Mouse (Mus musculus): ENCODE results near the gene Zwilch. TPM values are rescaled to one million over a fixed set of nuclear protein-coding genes. Genes with fewer than 3 reads are reported as not detected.

The Zwilch gene
- polyA plus RNA-seq, 1 experiment from 2014 or later = 14.7 TPM

DNA sequence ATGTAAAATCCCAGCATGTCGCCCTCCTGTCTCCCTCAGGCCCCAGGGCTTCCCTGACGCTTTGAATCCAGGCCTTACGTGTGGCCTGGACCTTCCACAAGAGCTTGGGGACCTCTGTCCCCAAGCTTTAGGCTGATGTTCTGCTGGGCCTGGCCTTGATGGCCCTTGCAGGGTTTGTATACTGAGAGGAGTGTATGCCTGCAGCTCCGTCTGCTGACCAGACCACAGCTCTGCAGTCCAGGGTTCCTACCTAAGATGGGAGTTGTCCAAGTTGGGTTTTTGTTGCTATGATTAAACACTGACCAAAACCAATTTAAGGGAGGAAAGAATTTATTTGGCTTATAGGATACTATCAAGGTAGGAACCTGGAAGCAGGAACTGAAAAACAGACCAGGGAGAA lies 74.6 kb downstream of the Zwilch start:
- H3K4me2 ChIP-seq = no peak overlapping the region
- no peak overlapping the region for H3K4me3 ChIP-seq
- WGBS = 65% methylated on average over 4 of the region's 4 CpGs
- H3K9me3 ChIP-seq (replicated peaks) = no peaks in the 10 kb centered on the region
- peaks cover 17% of the 10 kb centered on the region for H3K4me1 ChIP-seq (replicated peaks)
- H3K36me3 ChIP-seq = no peaks in the 10 kb centered on the region
- no peak overlapping the region for H3K9ac ChIP-seq
- H3K27me3 ChIP-seq = no peaks in the 10 kb centered on the region
- no peak for ATAC-seq (replicated peaks; ENCODE audit: insufficient number of reproducible peaks, insufficient read depth, low FRiP score, low read depth)
- no peak overlapping the region for H3K27ac ChIP-seq

DNA sequence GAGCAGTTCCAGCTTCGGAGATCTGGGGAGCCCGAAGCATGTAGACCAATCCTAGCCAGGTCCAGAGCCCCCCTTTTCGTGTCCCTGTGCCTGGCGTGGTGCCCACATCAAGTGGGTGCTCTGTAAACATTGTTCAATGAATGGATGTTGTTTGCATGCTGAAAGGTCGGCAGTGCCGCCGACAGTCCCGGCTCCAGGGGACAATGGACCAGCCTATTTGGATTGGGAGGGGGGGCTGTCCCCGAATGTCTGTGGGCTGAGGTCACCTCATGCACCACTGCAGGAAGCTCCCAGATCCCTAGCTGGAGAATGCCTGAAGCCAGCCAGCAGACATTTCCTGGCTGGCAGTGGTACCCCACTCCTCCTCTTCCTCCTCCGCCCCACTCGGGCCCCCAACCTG lies 78.8 kb downstream of the Zwilch start:
- ATAC-seq (replicated peaks; ENCODE audit: insufficient number of reproducible peaks, insufficient read depth, low FRiP score, low read depth) = peak; percentile 70
- no peaks in the 10 kb centered on the region for H3K27me3 ChIP-seq
- no peak overlapping the region for H3K9ac ChIP-seq
- H3K27ac ChIP-seq = peak overlapping the region; percentile 57
- no peak overlapping the region for H3K4me3 ChIP-seq
- WGBS = 43% methylated on average over 11 of the region's 11 CpGs
- no peaks in the 10 kb centered on the region for H3K9me3 ChIP-seq (replicated peaks)
- H3K4me2 ChIP-seq = peak overlapping the region; percentile 17; the same call in 1 of the 2 replicates
- H3K36me3 ChIP-seq = no peaks in the 10 kb centered on the region
- H3K4me1 ChIP-seq (replicated peaks) = peaks cover 26% of the 10 kb centered on the region

DNA sequence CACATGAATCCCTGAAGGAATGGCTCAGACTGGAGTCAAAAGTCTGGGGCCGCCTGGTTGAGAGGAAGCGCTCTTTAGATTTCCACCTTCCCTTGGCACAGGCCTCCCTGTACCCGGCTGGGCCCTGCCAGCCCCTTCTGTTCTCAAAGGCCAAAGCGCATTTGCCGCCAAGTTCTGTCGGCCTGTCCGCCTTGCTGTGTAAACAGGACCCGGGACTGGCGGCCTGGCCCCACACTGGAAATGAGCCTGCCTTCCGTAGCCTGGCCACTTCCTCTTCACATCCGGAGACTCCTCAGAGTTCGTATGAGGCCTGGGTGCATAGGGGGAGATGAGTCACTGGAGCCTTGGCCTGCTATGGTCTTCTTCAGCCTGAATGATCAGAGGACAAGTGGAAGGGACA lies 83.9 kb downstream of the Zwilch start:
- ATAC-seq (replicated peaks; ENCODE audit: insufficient number of reproducible peaks, insufficient read depth, low FRiP score, low read depth) = peak; percentile 32; the same call in 1 of the 2 replicates
- Histone ChIP-seq H3K36me3 (no peaks in the 10 kb centered on the region), H3K9ac (no peak overlapping the region), H3K4me3 (no peak overlapping the region), H3K27ac (peak overlapping the region; percentile 69), H3K9me3 (replicated peaks) (no peaks in the 10 kb centered on the region), H3K4me1 (replicated peaks) (peaks cover 53% of the 10 kb centered on the region), H3K27me3 (no peaks in the 10 kb centered on the region), H3K4me2 (no peak overlapping the region; the same call in 1 of the 2 replicates)
- WGBS = 55% methylated on average over 12 of the region's 12 CpGs

DNA sequence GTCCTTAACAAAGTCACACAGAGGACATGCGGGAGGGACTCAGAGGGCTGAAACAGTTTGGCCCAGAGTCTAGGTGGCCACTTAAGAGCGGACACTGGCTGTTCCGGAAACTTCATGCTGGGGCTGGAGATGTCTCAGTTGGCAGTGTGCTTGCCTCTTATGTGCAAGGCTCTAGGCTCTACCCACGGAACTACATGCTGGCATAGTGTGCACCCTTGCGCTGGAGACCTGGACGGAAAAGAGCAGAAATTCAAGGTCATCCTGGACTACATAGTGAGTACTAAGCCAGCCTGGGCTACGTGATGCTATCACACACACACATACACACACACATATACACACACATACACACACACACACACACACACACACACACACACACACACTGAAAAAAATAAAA lies 84.6 kb downstream of the Zwilch start:
- H3K4me2 ChIP-seq = no peak overlapping the region
- no peak overlapping the region for H3K4me3 ChIP-seq
- H3K9me3 ChIP-seq (replicated peaks) = no peaks in the 10 kb centered on the region
- no peaks in the 10 kb centered on the region for H3K36me3 ChIP-seq
- peaks cover 53% of the 10 kb centered on the region for H3K4me1 ChIP-seq (replicated peaks)
- no peak for ATAC-seq (replicated peaks; ENCODE audit: insufficient number of reproducible peaks, insufficient read depth, low FRiP score, low read depth)
- H3K27ac ChIP-seq = peak overlapping the region; percentile 69; the same call in 1 of the 2 replicates
- WGBS = 85% methylated on average over 7 of the region's 7 CpGs
- no peaks in the 10 kb centered on the region for H3K27me3 ChIP-seq
- H3K9ac ChIP-seq = no peak overlapping the region

DNA sequence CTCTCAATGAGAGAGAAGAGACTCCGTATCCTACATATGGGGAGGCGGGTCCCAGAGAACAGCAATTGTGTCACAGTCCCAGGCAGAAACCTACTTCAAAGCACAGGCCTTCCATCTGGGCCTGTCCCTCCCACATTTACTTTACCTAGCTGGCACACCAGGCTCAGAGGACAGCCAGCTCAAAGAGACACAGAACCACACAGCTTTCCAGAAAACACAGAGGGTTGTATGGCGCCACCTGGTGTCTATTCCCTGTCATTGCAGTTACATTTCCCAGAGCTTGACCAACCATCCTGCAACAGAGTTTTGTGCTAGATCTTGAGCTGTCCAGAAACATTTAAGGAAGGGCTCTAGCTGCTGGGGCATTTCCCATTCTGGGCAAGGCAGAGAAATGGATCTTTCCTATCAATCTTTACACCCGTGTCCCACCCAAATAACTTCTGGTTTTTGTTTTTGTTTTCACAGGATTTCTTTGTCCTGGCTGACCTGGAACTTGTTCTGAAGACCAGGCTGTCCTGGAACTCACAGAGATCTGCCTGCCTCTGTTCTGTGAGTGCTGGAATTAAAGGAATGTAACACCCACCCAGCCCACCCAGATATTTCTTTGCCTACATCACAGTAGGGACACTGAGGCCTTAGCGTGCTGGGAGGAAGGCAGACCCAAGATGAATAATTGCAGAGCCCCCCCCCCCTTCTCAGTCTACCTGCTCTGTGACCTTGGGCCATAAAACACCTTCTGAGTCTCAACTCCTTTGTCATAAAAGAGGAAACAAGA lies 85.3 kb downstream of the Zwilch start:
- no peak for ATAC-seq (replicated peaks; ENCODE audit: insufficient number of reproducible peaks, insufficient read depth, low FRiP score, low read depth)

More for the DNA sequence above, 85.3 kb downstream of the Zwilch start:
- Histone ChIP-seq H3K36me3 (no peaks in the 10 kb centered on the region), H3K9me3 (replicated peaks) (no peaks in the 10 kb centered on the region), H3K27me3 (no peaks in the 10 kb centered on the region), H3K4me3 (no peak overlapping the region), H3K27ac (peak overlapping the region; percentile 69; the same call in 1 of the 2 replicates), H3K9ac (peak overlapping the region; percentile 3; the same call in 1 of the 2 replicates), H3K4me2 (no peak overlapping the region), H3K4me1 (replicated peaks) (peaks cover 53% of the 10 kb centered on the region)
- WGBS = 39% methylated on average over 5 of the region's 5 CpGs

Other genes with a start within 250 kb of the Zwilch start
- 16.4 and 19.8 TPM in 2 replicates for gene Smad6, start 151.0 kb downstream of the Zwilch start, polyA plus RNA-seq (2015; fragmentation: Nextera tagmentation; extraction: Ambion mirVana)
- gene Lctl, start 56.0 kb downstream of the Zwilch start, polyA plus RNA-seq (2015; fragmentation: Nextera tagmentation; extraction: Ambion mirVana) = 0.13 TPM in 1 of 2 replicates, not detected in the other
- 648 and 701 TPM in 2 replicates for gene Rpl4, start 271 bp upstream of the Zwilch start, polyA plus RNA-seq (2015; fragmentation: Nextera tagmentation; extraction: Ambion mirVana)
- 29.6 and 29.9 TPM in 2 replicates for gene Snapc5, start 6.2 kb upstream of the Zwilch start, polyA plus RNA-seq (2015; fragmentation: Nextera tagmentation; extraction: Ambion mirVana)
- gene Uchl4, start 62.1 kb upstream of the Zwilch start, polyA plus RNA-seq (2015; fragmentation: Nextera tagmentation; extraction: Ambion mirVana) = 1.3 and 2.0 TPM in 2 replicates
- gene Map2k1, start 80.5 kb upstream of the Zwilch start, polyA plus RNA-seq (2015; fragmentation: Nextera tagmentation; extraction: Ambion mirVana) = 78.3 and 80.8 TPM in 2 replicates
- gene Tipin, start 108.5 kb upstream of the Zwilch start, polyA plus RNA-seq (2015; fragmentation: Nextera tagmentation; extraction: Ambion mirVana) = 98.0 and 113 TPM in 2 replicates
- 17.3 and 18.5 TPM in 2 replicates for gene Dis3l, start 168.2 kb upstream of the Zwilch start, polyA plus RNA-seq (2015; fragmentation: Nextera tagmentation; extraction: Ambion mirVana)
- 0.63 and 0.72 TPM in 2 replicates for gene Megf11, start 212.5 kb upstream of the Zwilch start, polyA plus RNA-seq (2015; fragmentation: Nextera tagmentation; extraction: Ambion mirVana)